Mouse (Mus musculus) liver, embryonic 15.5 days (tissue): ENCODE measurements around the gene Tmc7. TPM values are rescaled to one million over a fixed set of nuclear protein-coding genes. Genes with fewer than 3 reads are reported as not detected.

Source experiments
- ATAC-seq: fragments of 200-750 bp; cut with Nextera tagmentation; 2 replicates; pipeline ENCODE4 v1.8.0; 2017; ENCODE audit warnings: moderate number of reproducible peaks, mild to moderate bottlenecking, moderate library complexity; ENCODE audit not compliant: insufficient read depth
- H3K27ac ChIP-seq: fragments of 300-500 bp; sonication (generic); replicated peaks from 2 replicates; pipeline ENCODE4 v1.5.1; 2015; ENCODE audit warnings: mild to moderate bottlenecking, inconsistent platforms
- H3K27me3 ChIP-seq: fragments of 300-500 bp; sonication (generic); 2 replicates; pipeline ENCODE4 v1.6.1; 2015; ENCODE audit warnings: mild to moderate bottlenecking, inconsistent platforms
- H3K36me3 ChIP-seq: fragments of 300-500 bp; sonication (generic); replicated peaks from 2 replicates; pipeline ENCODE4 v1.6.1; 2015; ENCODE audit warnings: moderate library complexity, mild to moderate bottlenecking, inconsistent platforms
- H3K4me1 ChIP-seq: fragments of 300-500 bp; sonication (generic); replicated peaks from 2 replicates; pipeline ENCODE4 v1.6.1; 2015; ENCODE audit warnings: inconsistent platforms
- H3K4me2 ChIP-seq: fragments of 300-500 bp; sonication (generic); 2 replicates; pipeline ENCODE4 v1.6.1; 2015; ENCODE audit warnings: moderate library complexity, mild to moderate bottlenecking, inconsistent platforms
- H3K4me3 ChIP-seq: fragments of 300-500 bp; sonication (generic); replicated peaks from 2 replicates; pipeline ENCODE4 v1.5.1; 2015; ENCODE audit warnings: mild to moderate bottlenecking, inconsistent platforms
- H3K9ac ChIP-seq: fragments of 300-500 bp; sonication (generic); 2 replicates; pipeline ENCODE4 v1.6.1; 2015; ENCODE audit warnings: moderate library complexity, mild to moderate bottlenecking, inconsistent platforms
- H3K9me3 ChIP-seq: fragments of 300-500 bp; sonication (generic); replicated peaks from 2 replicates; pipeline ENCODE4 v1.6.1; 2016; ENCODE audit warnings: inconsistent platforms
- WGBS: fragments of 180-500 bp; shearing (Covaris S2); methylation state at CpG from one replicate; pipeline ENCODE4 v1.1.7; 2015; ENCODE audit warnings: mixed read lengths; ENCODE audit not compliant: insufficient replicate concordance; 5-methylcytosine and 5-hydroxymethylcytosine counted together
- polyA plus RNA-seq: library from polyadenylated mRNA; unstranded; fragments of >200 nt; fragmentation: Nextera tagmentation; extraction: Ambion mirVana; gene quantifications from 2 replicates; pipeline ENCODE4 v1.2.1, GENCODE M21; 2015

The Tmc7 gene
- polyA plus RNA-seq, 1 experiment from 2014 or later, result 0.28 TPM

GRCm38 (mm10) chr7:118499784-118500435, 84.6 kb downstream of the Tmc7 start:
- 50% methylated on average over 7 of the region's 7 CpGs for WGBS
- ATAC-seq, result no peak
- Histone ChIP-seq H3K27ac (no peak overlapping the region), H3K4me1 (no peaks in the 10 kb centered on the region), H3K36me3 (no peaks in the 10 kb centered on the region), H3K4me3 (no peak overlapping the region), H3K27me3 (no peaks in the 10 kb centered on the region), H3K9me3 (no peaks in the 10 kb centered on the region), H3K4me2 (no peak overlapping the region), H3K9ac (no peak overlapping the region)

- H3K36me3 ChIP-seq, result no peaks in the 10 kb centered on the region
- ATAC-seq, result no peak
- no peaks in the 10 kb centered on the region for H3K27me3 ChIP-seq
These were observed 85.4 kb downstream of the Tmc7 start for GRCm38 (mm10) chr7:118498984-118499783.

GRCm38 (mm10) chr7:118494892-118495579, 89.5 kb downstream of the Tmc7 start:
- no peak overlapping the region for H3K4me3 ChIP-seq
- H3K27ac ChIP-seq, result no peak overlapping the region
- no peaks in the 10 kb centered on the region for H3K36me3 ChIP-seq
- no peak overlapping the region for H3K9ac ChIP-seq
- WGBS, result 56% methylated on average over 4 of the region's 4 CpGs
- H3K4me1 ChIP-seq, result peaks cover 15% of the 10 kb centered on the region; the same call in 1 of the 2 replicates
- H3K9me3 ChIP-seq, result no peaks in the 10 kb centered on the region
- no peak overlapping the region for H3K4me2 ChIP-seq
- peaks cover 33% of the 10 kb centered on the region for H3K27me3 ChIP-seq
- ATAC-seq, result no peak

More at GRCm38 (mm10) chr7:118498984-118499783, 85.4 kb downstream of the Tmc7 start:
- no peak overlapping the region for H3K9ac ChIP-seq
- H3K27ac ChIP-seq, result no peak overlapping the region
- no peaks in the 10 kb centered on the region for H3K4me1 ChIP-seq
- no peak overlapping the region for H3K4me2 ChIP-seq
- 52% methylated on average over 12 of the region's 12 CpGs for WGBS
- H3K9me3 ChIP-seq, result no peaks in the 10 kb centered on the region
- H3K4me3 ChIP-seq, result no peak overlapping the region

- Histone ChIP-seq H3K4me1 (peaks cover 22% of the 10 kb centered on the region), H3K36me3 (no peaks in the 10 kb centered on the region), H3K9ac (no peak overlapping the region), H3K27ac (no peak overlapping the region), H3K27me3 (peaks cover 35% of the 10 kb centered on the region), H3K4me2 (no peak overlapping the region), H3K4me3 (no peak overlapping the region), H3K9me3 (no peaks in the 10 kb centered on the region)
- 68% methylated on average over 9 of the region's 9 CpGs for WGBS
- ATAC-seq, result no peak
These were observed 90.6 kb downstream of the Tmc7 start for GRCm38 (mm10) chr7:118493892-118494291.

GRCm38 (mm10) chr7:118491431-118492147, 92.9 kb downstream of the Tmc7 start, which contains the start of gene Itpripl2:
Itpripl2 (minus strand) TSS chr7:118491975.
- peak; percentile 70 for ATAC-seq
- Histone ChIP-seq H3K4me1 (peaks cover 30% of the 10 kb centered on the region), H3K4me3 (peak within 1 kb of the TSS; percentile 63), H3K4me2 (peak within 1 kb of the TSS; percentile 67), H3K9me3 (no peaks in the 10 kb centered on the region), H3K9ac (peak within 1 kb of the TSS; percentile 58), H3K27me3 (peaks cover 35% of the 10 kb centered on the region), H3K36me3 (no peaks in the 10 kb centered on the region), H3K27ac (peak within 1 kb of the TSS; percentile 72)
- WGBS, result under 1% methylated on average over 55 of the region's 55 CpGs

- H3K27me3 ChIP-seq, result peaks cover 35% of the 10 kb centered on the region
- H3K9me3 ChIP-seq, result no peaks in the 10 kb centered on the region
- H3K4me3 ChIP-seq, result peak overlapping the region; percentile 63
- H3K4me2 ChIP-seq, result peak overlapping the region; percentile 67
- H3K4me1 ChIP-seq, result peaks cover 30% of the 10 kb centered on the region
- peak overlapping the region; percentile 72 for H3K27ac ChIP-seq
- WGBS, result 13% methylated on average over 67 of the region's 67 CpGs
- ATAC-seq, result peak; percentile 36
- H3K36me3 ChIP-seq, result no peaks in the 10 kb centered on the region
- peak overlapping the region; percentile 58 for H3K9ac ChIP-seq
These were observed 93.7 kb downstream of the Tmc7 start for GRCm38 (mm10) chr7:118490666-118491430.

GRCm38 (mm10) chr7:118489706-118490665, 94.5 kb downstream of the Tmc7 start:
- no peaks in the 10 kb centered on the region for H3K36me3 ChIP-seq
- H3K9ac ChIP-seq, result no peak overlapping the region
- H3K4me3 ChIP-seq, result peak overlapping the region; percentile 63
- H3K4me2 ChIP-seq, result peak overlapping the region; percentile 67
- no peak overlapping the region for H3K27ac ChIP-seq
- no peaks in the 10 kb centered on the region for H3K9me3 ChIP-seq
- peaks cover 30% of the 10 kb centered on the region for H3K4me1 ChIP-seq
- WGBS, result 66% methylated on average over 57 of the region's 57 CpGs
- H3K27me3 ChIP-seq, result peaks cover 35% of the 10 kb centered on the region
- ATAC-seq, result no peak

- Histone ChIP-seq H3K27ac (no peak overlapping the region), H3K4me1 (peaks cover 30% of the 10 kb centered on the region), H3K36me3 (no peaks in the 10 kb centered on the region), H3K9me3 (no peaks in the 10 kb centered on the region), H3K27me3 (peaks cover 33% of the 10 kb centered on the region), H3K9ac (no peak overlapping the region), H3K4me2 (peak overlapping the region; percentile 25), H3K4me3 (no peak overlapping the region)
- whole genome bisulfite sequencing, result 39% methylated on average over 8 of the region's 8 CpGs
- no peak for ATAC-seq
These were observed 96.4 kb downstream of the Tmc7 start for GRCm38 (mm10) chr7:118488060-118488664.

- no peak for ATAC-seq
- Histone ChIP-seq H3K4me3 (no peak overlapping the region), H3K27ac (no peak overlapping the region)
These were observed 97.6 kb downstream of the Tmc7 start for GRCm38 (mm10) chr7:118486917-118487316.

More at GRCm38 (mm10) chr7:118486917-118487316, 97.6 kb downstream of the Tmc7 start:
- no peak overlapping the region for H3K9ac ChIP-seq
- WGBS, result 48% methylated on average over 5 of the region's 5 CpGs
- no peaks in the 10 kb centered on the region for H3K9me3 ChIP-seq
- no peak overlapping the region for H3K4me2 ChIP-seq
- no peaks in the 10 kb centered on the region for H3K36me3 ChIP-seq
- H3K4me1 ChIP-seq, result peaks cover 26% of the 10 kb centered on the region
- peaks cover 21% of the 10 kb centered on the region for H3K27me3 ChIP-seq
